Mouse (Mus musculus): ENCODE measurements around the gene H2-Q1. TPM values are rescaled to one million over a fixed set of nuclear protein-coding genes. Genes with fewer than 3 reads are reported as not detected.
A peak's percentile ranks its signal among the peaks of the same experiment; 100 is the strongest.

H2-Q1 gene
- polyA plus RNA-seq (2014; fragmentation: Nextera tagmentation; extraction: Ambion mirVana), result 1.2 and 1.6 TPM in 2 replicates

GRCm38 (mm10) chr17:35320327-35321081 lies at the start of gene H2-Q1:
H2-Q1 (plus strand) TSS chr17:35320405.
- Histone ChIP-seq H3K9ac (ENCODE audit: low read length) (0 out of 2 replicates have a peak within 1 kb of the TSS, but pooled peaks have one; percentile 20), H3K4me1 (replicated peaks; ENCODE audit: control insufficient read depth, insufficient read depth, low read length) (no peaks in the 10 kb centered on the region; the same call in 1 of the 2 replicates), H3K4me2 (ENCODE audit: low read length) (peak within 1 kb of the TSS; percentile 61), H3K27me3 (replicated peaks; ENCODE audit: control insufficient read depth, insufficient read depth, low read length) (peaks cover 22% of the 10 kb centered on the region), H3K36me3 (ENCODE audit: control insufficient read depth, insufficient read depth, low read length) (no peaks in the 10 kb centered on the region), H3K27ac (ENCODE audit: low read depth) (no peak within 1 kb of the TSS), H3K4me3 (ENCODE audit: low read depth, low read length) (peak within 1 kb of the TSS; percentile 32), H3K9me3 (ENCODE audit: control insufficient read depth, low read length) (no peaks in the 10 kb centered on the region)
- DNase-seq (ENCODE audit: low spot score), result peak; percentile 52
- no peak for ATAC-seq (replicated peaks; ENCODE audit: low FRiP score, low TSS enrichment, low read depth)
- 1% methylated on average over 55 of the region's 55 CpGs for WGBS

GRCm38 (mm10) chr17:35272249-35272648 lies 48.0 kb upstream of the H2-Q1 start:
- Histone ChIP-seq H3K36me3 (ENCODE audit: control insufficient read depth, insufficient read depth, low read length) (no peaks in the 10 kb centered on the region), H3K9me3 (ENCODE audit: control insufficient read depth, low read length) (no peaks in the 10 kb centered on the region), H3K4me1 (replicated peaks; ENCODE audit: control insufficient read depth, insufficient read depth, low read length) (no peaks in the 10 kb centered on the region), H3K27me3 (replicated peaks; ENCODE audit: control insufficient read depth, insufficient read depth, low read length) (peaks cover 15% of the 10 kb centered on the region; the same call in 1 of the 2 replicates), H3K27ac (ENCODE audit: low read depth) (no peak overlapping the region), H3K4me3 (ENCODE audit: low read depth, low read length) (no peak overlapping the region), H3K9ac (ENCODE audit: low read length) (no peak overlapping the region), H3K4me2 (ENCODE audit: low read length) (no peak overlapping the region)
- WGBS, result 69% methylated on average over 3 of the region's 3 CpGs
- DNase-seq (ENCODE audit: low spot score) (no peak), ATAC-seq (replicated peaks; ENCODE audit: low FRiP score, low TSS enrichment, low read depth) (no peak)

GRCm38 (mm10) chr17:35274770-35275169 lies 45.4 kb upstream of the H2-Q1 start:
- DNase-seq (ENCODE audit: low spot score), result peak; percentile 90
- no peak overlapping the region for H3K9ac ChIP-seq (ENCODE audit: low read length)
- H3K4me1 ChIP-seq (replicated peaks; ENCODE audit: control insufficient read depth, insufficient read depth, low read length), result no peaks in the 10 kb centered on the region
- no peaks in the 10 kb centered on the region for H3K9me3 ChIP-seq (ENCODE audit: control insufficient read depth, low read length)
- H3K36me3 ChIP-seq (ENCODE audit: control insufficient read depth, insufficient read depth, low read length), result no peaks in the 10 kb centered on the region
- ATAC-seq (replicated peaks; ENCODE audit: low FRiP score, low TSS enrichment, low read depth), result 0 out of 2 replicates have a peak, but pooled peaks have one; percentile 43
- H3K4me3 ChIP-seq (ENCODE audit: low read depth, low read length), result no peak overlapping the region
- 3% methylated on average over 11 of the region's 11 CpGs for WGBS
- H3K27me3 ChIP-seq (replicated peaks; ENCODE audit: control insufficient read depth, insufficient read depth, low read length), result peaks cover 15% of the 10 kb centered on the region; the same call in 1 of the 2 replicates
- no peak overlapping the region for H3K27ac ChIP-seq (ENCODE audit: low read depth)
- H3K4me2 ChIP-seq (ENCODE audit: low read length), result no peak overlapping the region

- no peak overlapping the region for H3K4me2 ChIP-seq (ENCODE audit: low read length)
- no peak for ATAC-seq (replicated peaks; ENCODE audit: low FRiP score, low TSS enrichment, low read depth)
- no peaks in the 10 kb centered on the region for H3K4me1 ChIP-seq (replicated peaks; ENCODE audit: control insufficient read depth, insufficient read depth, low read length)
- no peaks in the 10 kb centered on the region for H3K9me3 ChIP-seq (ENCODE audit: control insufficient read depth, low read length)
- no peak overlapping the region for H3K27ac ChIP-seq (ENCODE audit: low read depth)
- 13% methylated on average over 13 of the region's 13 CpGs for WGBS
- no peak overlapping the region for H3K4me3 ChIP-seq (ENCODE audit: low read depth, low read length)
- H3K36me3 ChIP-seq (ENCODE audit: control insufficient read depth, insufficient read depth, low read length), result no peaks in the 10 kb centered on the region
- peaks cover 15% of the 10 kb centered on the region; the same call in 1 of the 2 replicates for H3K27me3 ChIP-seq (replicated peaks; ENCODE audit: control insufficient read depth, insufficient read depth, low read length)
- DNase-seq (ENCODE audit: low spot score), result no peak
- H3K9ac ChIP-seq (ENCODE audit: low read length), result no peak overlapping the region
Observed at GRCm38 (mm10) chr17:35276304-35276864, 43.8 kb upstream of the H2-Q1 start.

DNA sequence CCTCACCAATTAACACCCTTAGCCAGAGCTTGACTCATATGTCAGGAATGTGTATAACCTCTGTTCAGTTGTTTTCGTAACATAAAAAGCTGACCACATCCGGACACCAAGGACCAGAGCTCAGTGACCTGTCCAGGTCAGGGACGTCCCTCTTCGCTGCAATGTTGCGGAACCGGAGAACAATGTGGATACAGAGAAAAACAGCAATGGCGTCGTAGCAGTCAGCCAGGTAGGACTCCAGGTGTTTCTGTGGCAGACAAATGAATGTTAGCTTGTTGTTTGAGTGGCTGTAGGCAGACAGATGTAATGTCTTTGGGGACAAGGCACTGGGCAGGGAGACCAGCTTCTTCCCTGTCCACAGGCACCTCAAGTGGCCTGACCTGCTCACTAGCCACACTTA lies 42.2 kb upstream of the H2-Q1 start:
- H3K36me3 ChIP-seq (ENCODE audit: control insufficient read depth, insufficient read depth, low read length), result no peaks in the 10 kb centered on the region
- H3K4me3 ChIP-seq (ENCODE audit: low read depth, low read length), result no peak overlapping the region
- DNase-seq (ENCODE audit: low spot score) (no peak), ATAC-seq (replicated peaks; ENCODE audit: low FRiP score, low TSS enrichment, low read depth) (no peak)
- no peaks in the 10 kb centered on the region for H3K4me1 ChIP-seq (replicated peaks; ENCODE audit: control insufficient read depth, insufficient read depth, low read length)
- no peak overlapping the region for H3K4me2 ChIP-seq (ENCODE audit: low read length)
- H3K9ac ChIP-seq (ENCODE audit: low read length), result no peak overlapping the region
- H3K9me3 ChIP-seq (ENCODE audit: control insufficient read depth, low read length), result no peaks in the 10 kb centered on the region
- H3K27me3 ChIP-seq (replicated peaks; ENCODE audit: control insufficient read depth, insufficient read depth, low read length), result peaks cover 15% of the 10 kb centered on the region; the same call in 1 of the 2 replicates
- no peak overlapping the region for H3K27ac ChIP-seq (ENCODE audit: low read depth)
- 84% methylated on average over 8 of the region's 8 CpGs for WGBS

DNA sequence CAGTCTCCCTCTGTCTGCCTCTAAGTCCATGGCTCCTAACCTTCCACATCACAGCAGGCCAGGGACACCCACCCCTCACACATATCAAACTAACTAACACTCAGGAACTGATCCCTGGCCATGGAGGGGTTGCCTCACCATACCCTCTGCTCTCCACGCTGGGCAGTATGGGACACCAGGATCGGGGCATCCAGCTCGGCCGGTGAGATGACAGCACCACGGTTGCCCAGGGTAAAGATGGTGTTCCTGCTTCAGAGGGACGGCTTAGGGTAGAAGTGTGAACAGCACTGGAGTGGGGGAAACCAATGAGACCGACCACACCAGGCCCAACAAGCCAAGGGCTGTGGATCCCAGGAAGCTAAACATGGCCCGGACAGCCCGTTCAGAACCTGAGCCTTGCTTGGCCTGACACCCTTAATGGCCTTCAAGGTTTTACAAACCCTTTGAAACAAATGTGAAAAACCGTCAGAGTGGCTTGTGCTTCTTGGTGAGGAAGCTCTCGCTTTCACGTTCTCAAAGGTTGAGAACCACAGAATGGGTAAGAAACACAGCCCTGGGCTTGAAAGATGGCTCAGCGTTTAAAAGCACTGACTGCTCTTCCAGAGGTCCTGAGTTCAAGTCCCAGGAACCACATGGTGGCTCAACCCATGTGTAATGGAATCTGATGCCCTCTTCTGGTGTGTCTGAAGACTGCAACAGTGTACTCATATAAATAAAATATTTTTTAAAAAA lies 41.1 kb upstream of the H2-Q1 start:
- no peaks in the 10 kb centered on the region for H3K4me1 ChIP-seq (replicated peaks; ENCODE audit: control insufficient read depth, insufficient read depth, low read length)
- ATAC-seq (replicated peaks; ENCODE audit: low FRiP score, low TSS enrichment, low read depth), result no peak
- no peak overlapping the region for H3K4me3 ChIP-seq (ENCODE audit: low read depth, low read length)
- no peak overlapping the region for H3K4me2 ChIP-seq (ENCODE audit: low read length)
- H3K27me3 ChIP-seq (replicated peaks; ENCODE audit: control insufficient read depth, insufficient read depth, low read length), result peaks cover 15% of the 10 kb centered on the region; the same call in 1 of the 2 replicates
- H3K36me3 ChIP-seq (ENCODE audit: control insufficient read depth, insufficient read depth, low read length), result no peaks in the 10 kb centered on the region
- no peak overlapping the region for H3K27ac ChIP-seq (ENCODE audit: low read depth)
- H3K9me3 ChIP-seq (ENCODE audit: control insufficient read depth, low read length), result no peaks in the 10 kb centered on the region
- 87% methylated on average over 13 of the region's 13 CpGs for WGBS
- DNase-seq (ENCODE audit: low spot score), result no peak
- H3K9ac ChIP-seq (ENCODE audit: low read length), result no peak overlapping the region

GRCm38 (mm10) chr17:35280276-35280675 lies 39.9 kb upstream of the H2-Q1 start:
- no peak for ATAC-seq (replicated peaks; ENCODE audit: low FRiP score, low TSS enrichment, low read depth)
- 71% methylated on average over 3 of the region's 3 CpGs for WGBS

DNA sequence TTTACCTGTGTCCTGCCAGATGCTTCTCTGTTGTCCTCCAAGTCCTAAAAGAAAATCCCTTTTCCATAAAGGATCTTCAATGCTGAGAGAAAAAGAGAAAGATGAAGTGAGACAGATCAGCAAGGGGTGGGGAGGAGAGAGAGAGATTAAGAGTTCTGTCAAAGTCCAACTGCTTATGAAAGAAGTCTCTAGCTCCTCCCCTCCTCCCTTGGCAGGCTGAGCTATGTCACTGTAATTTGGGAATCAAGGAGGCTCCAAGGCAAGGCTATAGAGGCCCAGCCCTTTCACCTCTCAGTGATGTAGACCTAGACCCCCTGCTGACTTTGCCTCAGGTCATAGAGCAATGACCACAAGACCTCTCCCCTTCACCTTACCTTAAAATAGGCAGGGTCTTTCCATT lies 34.8 kb upstream of the H2-Q1 start:
- H3K36me3 ChIP-seq (ENCODE audit: control insufficient read depth, insufficient read depth, low read length), result no peaks in the 10 kb centered on the region

More at GRCm38 (mm10) chr17:35280276-35280675, 39.9 kb upstream of the H2-Q1 start:
- no peaks in the 10 kb centered on the region for H3K4me1 ChIP-seq (replicated peaks; ENCODE audit: control insufficient read depth, insufficient read depth, low read length)
- no peak overlapping the region for H3K9ac ChIP-seq (ENCODE audit: low read length)
- no peak overlapping the region for H3K27ac ChIP-seq (ENCODE audit: low read depth)
- H3K36me3 ChIP-seq (ENCODE audit: control insufficient read depth, insufficient read depth, low read length), result no peaks in the 10 kb centered on the region
- H3K27me3 ChIP-seq (replicated peaks; ENCODE audit: control insufficient read depth, insufficient read depth, low read length), result peaks cover 14% of the 10 kb centered on the region; the same call in 1 of the 2 replicates
- no peak for DNase-seq (ENCODE audit: low spot score)
- no peaks in the 10 kb centered on the region for H3K9me3 ChIP-seq (ENCODE audit: control insufficient read depth, low read length)
- H3K4me2 ChIP-seq (ENCODE audit: low read length), result no peak overlapping the region
- H3K4me3 ChIP-seq (ENCODE audit: low read depth, low read length), result no peak overlapping the region

More for the DNA sequence above, 34.8 kb upstream of the H2-Q1 start:
- H3K4me3 ChIP-seq (ENCODE audit: low read depth, low read length), result no peak overlapping the region
- no peak overlapping the region for H3K27ac ChIP-seq (ENCODE audit: low read depth)
- H3K27me3 ChIP-seq (replicated peaks; ENCODE audit: control insufficient read depth, insufficient read depth, low read length), result no peaks in the 10 kb centered on the region
- no peak for DNase-seq (ENCODE audit: low spot score)
- no peak for ATAC-seq (replicated peaks; ENCODE audit: low FRiP score, low TSS enrichment, low read depth)
- no peaks in the 10 kb centered on the region for H3K9me3 ChIP-seq (ENCODE audit: control insufficient read depth, low read length)
- H3K9ac ChIP-seq (ENCODE audit: low read length), result no peak overlapping the region
- no peak overlapping the region for H3K4me2 ChIP-seq (ENCODE audit: low read length)
- H3K4me1 ChIP-seq (replicated peaks; ENCODE audit: control insufficient read depth, insufficient read depth, low read length), result no peaks in the 10 kb centered on the region

Measured in intestine, embryonic 14.5 days (tissue).